Mouse (Mus musculus) cerebellum, postnatal 25 days (tissue): Measurements from ENCODE around the gene Txndc9.
"Not testable (repeated sequence)": the region's sequence is repeated elsewhere in the genome, so short reads cannot be mapped to it uniquely, and the experiment has no call there.

Experiments
- DNase-seq, 2 experiments: peaks; one replicate each; pipeline ENCODE4 v3.0.0; 2021; ENCODE audit warnings: mixed read lengths in 2 of 2

The Txndc9 gene

GRCm38 (mm10) chr1:37997867-37998266 lies at the start of gene Txndc9, which contains the start of gene Eif5b:
TSS of gene Txndc9 (minus strand) at chr1:37997893.
TSS of gene Eif5b (plus strand) at chr1:37998010.
- peak; percentile 96 to 98 for DNase-seq

GRCm38 (mm10) chr1:38038898-38039297 lies 41.2 kb upstream of the Txndc9 start:
- no peak for DNase-seq

GRCm38 (mm10) chr1:38037375-38037774 lies 39.7 kb upstream of the Txndc9 start:
- DNase-seq = no peak

- DNase-seq = no peak
Measured at GRCm38 (mm10) chr1:38035521-38035920, 37.8 kb upstream of the Txndc9 start.

GRCm38 (mm10) chr1:38031391-38031790 lies 33.7 kb upstream of the Txndc9 start:
- no peak for DNase-seq

GRCm38 (mm10) chr1:38027301-38027700 lies 29.6 kb upstream of the Txndc9 start:
- no peak for DNase-seq

GRCm38 (mm10) chr1:38014551-38015203 lies 17.0 kb upstream of the Txndc9 start:
- DNase-seq = no peak

GRCm38 (mm10) chr1:38012509-38012908 lies 14.8 kb upstream of the Txndc9 start:
- DNase-seq = no peak

GRCm38 (mm10) chr1:38012104-38012503 lies 14.4 kb upstream of the Txndc9 start:
- DNase-seq = no peak

GRCm38 (mm10) chr1:38011647-38012046 lies 14.0 kb upstream of the Txndc9 start:
- DNase-seq = no peak

GRCm38 (mm10) chr1:38006741-38007140 lies 9.0 kb upstream of the Txndc9 start:
- DNase-seq = no peak

- no peak for DNase-seq
Measured at GRCm38 (mm10) chr1:38003046-38003445, 5.4 kb upstream of the Txndc9 start.

- DNase-seq = no peak
Measured at GRCm38 (mm10) chr1:38001956-38002355, 4.3 kb upstream of the Txndc9 start.

GRCm38 (mm10) chr1:38000844-38001243 lies 3.2 kb upstream of the Txndc9 start:
- DNase-seq = no peak

- DNase-seq = no peak
Measured at GRCm38 (mm10) chr1:37999552-37999951, 1.9 kb upstream of the Txndc9 start.

GRCm38 (mm10) chr1:37998371-37999199 lies 892 bp upstream of the Txndc9 start:
- no peak for DNase-seq

GRCm38 (mm10) chr1:37996877-37997484 lies 712 bp downstream of the Txndc9 start:
- DNase-seq = peak; percentile 96 to 97

- DNase-seq = no peak
Measured at GRCm38 (mm10) chr1:37996226-37996625, 1.5 kb downstream of the Txndc9 start.

- DNase-seq = no peak
Measured at GRCm38 (mm10) chr1:37987856-37988255, 9.8 kb downstream of the Txndc9 start.

- peak; percentile 37 to 50 for DNase-seq
Measured at GRCm38 (mm10) chr1:37985764-37986323, 11.8 kb downstream of the Txndc9 start.

GRCm38 (mm10) chr1:37984326-37984725 lies 13.4 kb downstream of the Txndc9 start:
- no peak for DNase-seq

- no peak for DNase-seq
Measured at GRCm38 (mm10) chr1:37977303-37977702, 20.4 kb downstream of the Txndc9 start.

GRCm38 (mm10) chr1:37976666-37977065 lies 21.0 kb downstream of the Txndc9 start:
- not testable (repeated sequence) for DNase-seq
